Mouse (Mus musculus) liver, postnatal 0 days (tissue): Measurements from ENCODE around the gene Akap2.

Experiments
- CTCF ChIP-seq: sonication (generic); IDR thresholded peaks from 2 replicates; pipeline ENCODE4 v1.5.1; 2016; ENCODE audit warnings: antibody characterized with exemption, low read depth
- EP300 ChIP-seq: IDR thresholded peaks from 2 replicates; pipeline ENCODE4 v1.6.1; 2016; ENCODE audit warnings: antibody characterized with exemption, low read depth, mild to moderate bottlenecking

DNA sequence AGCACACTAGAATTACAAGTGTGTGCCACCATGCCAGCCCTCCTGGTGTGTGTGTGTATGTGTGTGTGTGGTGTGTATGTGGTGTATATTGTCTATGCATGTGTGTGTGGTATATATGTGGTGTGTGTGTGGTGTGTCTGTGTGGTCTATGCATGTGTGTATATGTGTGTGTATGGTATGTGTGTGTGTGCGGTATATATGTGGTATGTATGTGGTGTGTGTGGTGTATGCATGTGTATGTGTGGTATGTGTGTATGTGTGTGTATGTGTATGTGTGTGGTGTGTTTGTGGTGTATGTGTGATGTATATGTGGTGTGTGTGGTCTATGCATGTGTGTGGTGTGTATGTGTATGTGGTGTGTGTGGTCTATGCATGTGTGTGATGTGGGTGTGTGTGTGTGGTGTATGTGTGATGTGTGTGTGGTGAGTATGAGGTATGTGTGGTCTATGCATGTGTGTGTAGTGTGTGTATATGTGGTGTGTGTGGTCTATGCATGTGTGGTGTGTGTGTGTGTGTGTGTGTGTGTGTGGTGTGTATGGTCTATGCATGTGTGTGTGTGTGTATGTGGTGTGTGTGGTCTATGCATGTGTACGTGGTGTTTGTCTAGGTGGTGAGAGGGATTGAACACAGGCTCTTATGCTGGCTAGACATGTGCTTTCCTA lies 54.2 kb downstream of the Akap2 start:
- TF ChIP-seq CTCF (no peak), EP300 (no peak)
